Mouse (Mus musculus) kidney, postnatal 0 days (tissue): Measurements from ENCODE around the gene Bpifb1. TPM values are rescaled to one million over a fixed set of nuclear protein-coding genes. Genes with fewer than 3 reads are reported as not detected.

Source experiments
- ATAC-seq: fragments of 200-750 bp; cut with Nextera tagmentation; replicated peaks from 2 replicates; pipeline ENCODE4 v1.8.0; 2017; ENCODE audit warnings: low read depth, moderate number of reproducible peaks, moderate TSS enrichment, moderate library complexity; ENCODE audit not compliant: low FRiP score
- DNase-seq: peaks from one replicate; pipeline ENCODE4 v3.0.0-alpha.2; 2016; ENCODE audit warnings: low spot score
- H3K27ac ChIP-seq: fragments of 300-500 bp; sonication (generic); 2 replicates; pipeline ENCODE4 v1.5.1; 2014; ENCODE audit warnings: mild to moderate bottlenecking
- H3K27me3 ChIP-seq: fragments of 300-500 bp; sonication (generic); 2 replicates; pipeline ENCODE4 v1.6.1; 2014; ENCODE audit warnings: low read length, mixed read lengths; ENCODE audit not compliant: insufficient read depth
- H3K36me3 ChIP-seq: fragments of 300-500 bp; sonication (generic); 2 replicates; pipeline ENCODE4 v1.6.1; 2014; ENCODE audit warnings: low read length, mixed read lengths; ENCODE audit not compliant: insufficient read depth
- H3K4me1 ChIP-seq: fragments of 300-500 bp; sonication (generic); replicated peaks from 2 replicates; pipeline ENCODE4 v1.6.1; 2014; ENCODE audit warnings: antibody characterized with exemption, low read length, mixed read lengths; ENCODE audit not compliant: insufficient read depth
- H3K4me2 ChIP-seq: fragments of 300-500 bp; sonication (generic); 2 replicates; pipeline ENCODE4 v1.6.1; 2014; ENCODE audit warnings: mild to moderate bottlenecking, low read length, moderate library complexity, mixed read lengths
- H3K4me3 ChIP-seq: fragments of 300-500 bp; sonication (generic); replicated peaks from 2 replicates; pipeline ENCODE4 v1.5.1; 2014; ENCODE audit warnings: low read depth, low read length
- H3K9ac ChIP-seq: fragments of 300-500 bp; sonication (generic); 2 replicates; pipeline ENCODE4 v1.6.1; 2014; ENCODE audit warnings: low read depth, low read length
- H3K9me3 ChIP-seq: fragments of 300-500 bp; sonication (generic); replicated peaks from 2 replicates; pipeline ENCODE4 v1.6.1; 2016; ENCODE audit warnings: low read length, inconsistent platforms, mixed read lengths
- CTCF ChIP-seq: IDR thresholded peaks from 2 replicates; pipeline ENCODE4 v1.5.1; 2016; ENCODE audit warnings: antibody characterized with exemption, low read depth, mild to moderate bottlenecking, moderate library complexity
- WGBS: fragments of 180-500 bp; shearing (Covaris S2); extraction: QIAGEN DNeasy Blood & Tissue Kit; methylation state at CpG from one replicate; pipeline ENCODE4 v1.1.7; 2014; 5-methylcytosine and 5-hydroxymethylcytosine counted together
- polyA plus RNA-seq: library from polyadenylated mRNA; unstranded; fragments of >200 nt; fragmentation: Nextera tagmentation; extraction: Ambion mirVana; gene quantifications from 2 replicates; pipeline ENCODE4 v1.2.1, GENCODE M21; 2015

Bpifb1 gene
- polyA plus RNA-seq, 1 experiment from 2014 or later, result 0.14 TPM

DNA sequence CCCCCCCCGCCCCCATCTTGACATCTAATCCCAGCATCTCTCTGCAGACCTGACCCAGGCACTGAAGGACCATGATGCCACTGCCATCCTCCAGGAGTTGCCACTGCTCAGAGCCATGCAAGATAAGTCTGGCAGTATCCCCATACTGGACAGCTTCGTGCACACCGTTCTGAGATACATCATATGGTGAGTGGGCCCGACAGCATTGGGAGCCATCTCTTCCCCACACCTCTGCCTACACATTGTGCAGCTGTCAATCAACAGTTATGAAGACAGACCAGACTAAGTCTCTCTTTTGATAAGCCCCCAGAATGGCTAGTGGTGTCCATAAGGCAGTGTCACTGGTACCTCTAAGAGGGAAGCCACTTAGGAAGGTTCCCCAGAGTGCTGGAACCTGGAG, 14.0 kb downstream of the Bpifb1 start:
- H3K4me1 ChIP-seq, result no peaks in the 10 kb centered on the region
- H3K9ac ChIP-seq, result no peak overlapping the region
- H3K4me2 ChIP-seq, result no peak overlapping the region
- H3K27me3 ChIP-seq, result no peaks in the 10 kb centered on the region
- no peak for DNase-seq
- no peak overlapping the region for H3K4me3 ChIP-seq
- ATAC-seq, result no peak
- no peaks in the 10 kb centered on the region for H3K36me3 ChIP-seq
- no peaks in the 10 kb centered on the region for H3K9me3 ChIP-seq
- no peak for TF ChIP-seq CTCF
- 87% methylated on average over 4 of the region's 4 CpGs for WGBS
- H3K27ac ChIP-seq, result no peak overlapping the region

DNA sequence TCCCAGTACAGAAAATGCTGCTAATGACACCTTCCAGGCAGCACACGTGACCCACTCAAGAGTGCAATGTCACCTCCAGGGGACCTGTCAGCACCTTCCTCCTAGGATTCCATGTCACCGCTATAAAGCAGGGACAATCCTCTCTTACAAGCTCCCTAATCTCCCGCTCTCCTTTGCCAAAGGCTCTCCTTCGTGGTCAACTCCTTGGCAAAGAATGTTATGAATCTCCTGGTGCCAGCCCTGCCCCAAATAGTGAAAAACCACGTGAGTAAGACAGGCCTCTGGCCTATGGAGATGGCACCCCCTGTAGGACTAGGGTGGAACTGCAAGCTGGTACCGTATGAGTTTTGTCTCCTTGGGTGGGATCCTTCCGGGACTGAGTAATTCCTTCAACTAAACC, 16.3 kb downstream of the Bpifb1 start:
- DNase-seq, result peak; percentile 9
- no peaks in the 10 kb centered on the region for H3K36me3 ChIP-seq
- H3K9ac ChIP-seq, result no peak overlapping the region
- H3K4me2 ChIP-seq, result no peak overlapping the region
- no peaks in the 10 kb centered on the region for H3K9me3 ChIP-seq
- ATAC-seq, result no peak
- WGBS, result 65% methylated on average over 7 of the region's 7 CpGs
- no peak overlapping the region for H3K27ac ChIP-seq
- H3K27me3 ChIP-seq, result no peaks in the 10 kb centered on the region
- TF ChIP-seq CTCF, result peak; percentile 75
- H3K4me3 ChIP-seq, result no peak overlapping the region
- no peaks in the 10 kb centered on the region for H3K4me1 ChIP-seq

DNA sequence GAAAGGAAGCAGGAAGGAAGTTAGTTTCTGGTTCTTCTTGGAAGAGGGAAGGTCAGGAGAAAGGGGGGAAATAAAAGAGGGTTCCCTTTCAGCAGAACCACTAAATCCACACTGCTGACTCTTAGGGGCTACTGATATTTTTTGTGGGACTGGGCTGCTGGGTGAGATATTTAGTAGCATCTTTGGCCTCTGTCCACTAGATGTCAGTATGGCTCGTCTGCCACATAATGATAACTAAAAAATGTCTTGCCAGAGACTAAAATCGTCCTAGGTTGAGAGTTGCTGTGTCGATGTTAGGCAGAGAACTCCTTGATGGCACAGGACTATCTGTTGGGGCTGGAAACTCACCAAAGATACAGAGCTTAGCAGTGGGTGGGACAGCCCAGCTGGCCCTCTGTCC, 18.5 kb downstream of the Bpifb1 start:
- ATAC-seq (no peak), DNase-seq (peak; percentile 56)
- H3K36me3 ChIP-seq, result no peaks in the 10 kb centered on the region
- peak; percentile 71 for TF ChIP-seq CTCF
- H3K4me2 ChIP-seq, result no peak overlapping the region
- no peaks in the 10 kb centered on the region for H3K4me1 ChIP-seq
- no peaks in the 10 kb centered on the region for H3K27me3 ChIP-seq
- no peak overlapping the region for H3K27ac ChIP-seq
- no peaks in the 10 kb centered on the region for H3K9me3 ChIP-seq
- WGBS, result 8% methylated on average over 3 of the region's 3 CpGs
- no peak overlapping the region for H3K9ac ChIP-seq
- H3K4me3 ChIP-seq, result no peak overlapping the region

DNA sequence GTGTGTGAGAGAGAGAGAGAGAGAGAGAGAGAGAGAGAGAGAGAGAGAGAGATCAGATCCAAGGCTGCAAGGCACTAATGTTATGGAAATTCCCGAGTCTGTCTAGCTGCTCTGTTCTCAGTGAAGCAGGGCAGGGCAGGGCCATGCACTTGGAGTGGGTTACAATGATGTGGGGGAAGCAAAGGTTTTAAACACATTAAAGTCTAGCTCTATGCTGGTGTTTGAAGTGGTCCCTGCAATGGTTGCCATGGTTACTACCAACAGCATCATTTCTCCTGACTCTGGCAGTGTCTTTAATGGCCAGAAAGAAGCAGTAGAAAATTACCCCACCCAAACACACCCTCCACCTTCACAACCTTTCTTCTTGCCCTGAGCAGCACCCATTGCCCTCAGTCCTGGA, 20.5 kb downstream of the Bpifb1 start:
- Histone ChIP-seq H3K27me3 (no peaks in the 10 kb centered on the region), H3K4me1 (no peaks in the 10 kb centered on the region), H3K27ac (no peak overlapping the region), H3K9me3 (no peaks in the 10 kb centered on the region), H3K4me3 (no peak overlapping the region), H3K9ac (no peak overlapping the region), H3K36me3 (no peaks in the 10 kb centered on the region), H3K4me2 (no peak overlapping the region)
- DNase-seq (no peak), ATAC-seq (no peak)
- no peak for TF ChIP-seq CTCF
- WGBS, result 33% methylated on average over 1 of the region's 1 CpGs

DNA sequence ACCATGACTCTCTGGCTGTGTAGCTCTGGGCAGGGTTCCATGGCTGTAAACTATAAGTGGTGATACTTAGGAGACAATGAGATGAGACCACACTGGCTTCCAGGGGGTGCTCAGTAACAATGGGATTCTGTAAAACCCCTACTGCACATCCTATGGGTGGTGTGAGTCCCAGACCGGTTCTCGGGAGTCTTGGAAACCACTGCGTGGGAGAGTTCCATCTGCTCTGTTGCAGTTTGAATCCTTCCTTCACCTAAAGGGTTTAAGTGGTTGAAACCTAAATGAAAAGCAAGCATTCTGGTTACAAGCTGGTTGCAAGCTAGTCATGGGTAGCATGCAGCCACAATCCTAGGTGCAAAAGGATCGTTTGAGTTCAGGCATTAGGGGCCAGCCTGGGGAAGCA, 21.3 kb downstream of the Bpifb1 start:
- no peak overlapping the region for H3K4me3 ChIP-seq
- no peak overlapping the region for H3K27ac ChIP-seq
- no peak overlapping the region for H3K9ac ChIP-seq
- H3K4me1 ChIP-seq, result no peaks in the 10 kb centered on the region
- DNase-seq, result no peak
- H3K4me2 ChIP-seq, result no peak overlapping the region
- TF ChIP-seq CTCF, result no peak
- no peak for ATAC-seq
- H3K9me3 ChIP-seq, result no peaks in the 10 kb centered on the region
- 80% methylated on average over 4 of the region's 4 CpGs for WGBS
- H3K36me3 ChIP-seq, result no peaks in the 10 kb centered on the region
- H3K27me3 ChIP-seq, result no peaks in the 10 kb centered on the region

DNA sequence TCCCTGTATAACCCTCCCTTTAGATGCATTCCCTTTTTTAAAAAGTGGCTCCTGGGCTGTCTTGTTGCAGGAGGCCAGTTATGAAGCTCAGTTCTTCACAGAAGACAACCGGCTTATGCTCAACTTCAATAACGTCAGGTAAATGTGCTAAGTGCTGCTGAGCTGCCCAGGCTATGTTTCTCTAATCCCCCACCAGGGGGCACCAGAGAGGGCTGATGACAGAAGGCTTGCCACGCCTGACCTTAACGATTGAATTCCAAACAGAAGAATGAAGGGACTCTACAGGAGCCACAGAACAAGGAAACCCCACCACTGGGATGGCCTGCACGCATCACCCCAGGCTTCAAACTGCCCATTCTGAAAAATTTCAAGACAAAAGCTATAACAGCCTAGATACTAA, 24.6 kb downstream of the Bpifb1 start:
- WGBS, result 14% methylated on average over 5 of the region's 5 CpGs
- peak; percentile 81 for DNase-seq
- Histone ChIP-seq H3K4me2 (no peak overlapping the region), H3K9ac (no peak overlapping the region), H3K36me3 (no peaks in the 10 kb centered on the region), H3K27me3 (no peaks in the 10 kb centered on the region), H3K4me1 (no peaks in the 10 kb centered on the region), H3K27ac (no peak overlapping the region), H3K9me3 (no peaks in the 10 kb centered on the region), H3K4me3 (no peak overlapping the region)
- no peak for ATAC-seq
- peak; percentile 93 for TF ChIP-seq CTCF

DNA sequence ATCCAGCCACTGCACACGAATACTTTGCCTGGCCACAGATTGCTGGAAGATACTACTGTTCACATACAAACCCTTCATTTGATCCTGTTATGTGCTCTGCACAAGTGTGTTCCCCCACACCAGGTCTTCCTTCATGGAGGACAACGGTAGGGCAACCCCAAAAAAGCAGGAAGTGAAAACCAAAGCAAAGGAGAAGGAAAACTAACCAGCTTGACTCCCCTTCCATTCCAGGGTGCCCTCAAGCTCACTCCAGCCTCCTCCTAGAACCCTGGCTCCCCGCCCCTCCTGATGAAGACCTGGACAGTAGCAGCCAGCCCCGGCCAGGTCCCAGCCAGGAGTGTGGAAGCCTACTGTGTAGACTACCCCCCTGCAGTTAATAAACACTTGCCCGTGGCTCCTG, 29.3 kb downstream of the Bpifb1 start:
- Histone ChIP-seq H3K27me3 (no peaks in the 10 kb centered on the region), H3K4me1 (0 out of 2 replicates have a peak, but pooled peaks cover 9% of the 10 kb centered on the region), H3K4me3 (no peak overlapping the region), H3K9me3 (no peaks in the 10 kb centered on the region), H3K9ac (no peak overlapping the region), H3K27ac (no peak overlapping the region), H3K4me2 (no peak overlapping the region), H3K36me3 (no peaks in the 10 kb centered on the region)
- 85% methylated on average over 5 of the region's 5 CpGs for WGBS
- ATAC-seq (no peak), DNase-seq (no peak)
- no peak for TF ChIP-seq CTCF
